Mouse (Mus musculus) MEL (cell line): ENCODE results near the gene Cfap299. TPM values are rescaled to one million over a fixed set of nuclear protein-coding genes. Genes with fewer than 3 reads are reported as not detected.

Experiments used
- DNase-seq: peaks from one replicate; pipeline ENCODE4 v3.0.0; 2011; ENCODE audit warnings: low read depth, low spot score
- H3K27ac ChIP-seq: 2 replicates; pipeline ENCODE4 v1.5.1; 2012; ENCODE audit warnings: low read depth, mild to moderate bottlenecking, control low read depth, low read length, moderate library complexity; ENCODE audit not compliant: control insufficient read depth
- H3K27me3 ChIP-seq, 2 experiments: fragments of 150-350 bp in 1 of 2; sonication (generic) in 1 of 2; 2 replicates each; pipeline ENCODE4 v1.6.1; 2012; ENCODE audit warnings: low read length in 2 of 2, mild to moderate bottlenecking in 2 of 2, improper control_type of control experiment in 1 of 2, moderate library complexity in 1 of 2; ENCODE audit not compliant: insufficient read depth in 2 of 2, control insufficient read depth in 1 of 2
- H3K36me3 ChIP-seq, 2 experiments: 2 replicates each; pipeline ENCODE4 v1.6.1; 2012 to 2014; ENCODE audit warnings: low read length in 2 of 2, improper control_type of control experiment in 1 of 2, inconsistent platforms in 1 of 2, mild to moderate bottlenecking in 1 of 2; ENCODE audit not compliant: insufficient read depth in 2 of 2, control insufficient read depth in 1 of 2
- H3K4me1 ChIP-seq, 2 experiments: fragments of 150-350 bp in 1 of 2; sonication (generic) in 1 of 2; 2 replicates each; pipeline ENCODE4 v1.6.1; 2012; ENCODE audit warnings: low read length in 2 of 2, improper control_type of control experiment in 1 of 2, mild to moderate bottlenecking in 1 of 2; ENCODE audit not compliant: insufficient read depth in 2 of 2, control insufficient read depth in 1 of 2
- H3K4me3 ChIP-seq, 2 experiments: fragments of 150-350 bp in 1 of 2; sonication (generic) in 1 of 2; 2 replicates each; pipeline ENCODE4 v1.5.1; 2012; ENCODE audit warnings: low read depth in 2 of 2, low read length in 2 of 2, mild to moderate bottlenecking in 2 of 2, moderate library complexity in 2 of 2, control low read depth in 1 of 2, improper control_type of control experiment in 1 of 2; ENCODE audit not compliant: control insufficient read depth in 1 of 2, insufficient read depth in 1 of 2
- H3K79me2 ChIP-seq: 2 replicates; pipeline ENCODE4 v1.6.1; 2012; ENCODE audit warnings: mild to moderate bottlenecking, low read length, moderate library complexity; ENCODE audit not compliant: control insufficient read depth, poor library complexity, insufficient read depth
- H3K9ac ChIP-seq: 2 replicates; pipeline ENCODE4 v1.6.1; 2012; ENCODE audit warnings: low read depth, mild to moderate bottlenecking, control low read depth, low read length, moderate library complexity; ENCODE audit not compliant: control insufficient read depth, poor library complexity, severe bottlenecking
- H3K9me3 ChIP-seq: fragments of 150-350 bp; sonication (generic); replicated peaks from 2 replicates; pipeline ENCODE4 v1.6.1; 2012; ENCODE audit warnings: mild to moderate bottlenecking, low read length, improper control_type of control experiment, moderate library complexity; ENCODE audit not compliant: insufficient read depth
- BHLHE40 ChIP-seq: IDR thresholded peaks from 2 replicates; pipeline ENCODE4 v1.6.1; 2012; ENCODE audit warnings: low read depth, mild to moderate bottlenecking, inconsistent platforms, low read length, improper control_type of control experiment, borderline replicate concordance
- CHD1 ChIP-seq: IDR thresholded peaks from 2 replicates; pipeline ENCODE4 v1.6.1; 2012; ENCODE audit warnings: low read depth, mild to moderate bottlenecking, inconsistent platforms, low read length, improper control_type of control experiment
- CHD2 ChIP-seq: IDR thresholded peaks from 2 replicates; pipeline ENCODE4 v1.6.1; 2011; ENCODE audit warnings: low read length, improper control_type of control experiment
- E2F4 ChIP-seq: IDR thresholded peaks from 2 replicates; pipeline ENCODE4 v1.6.1; 2011; ENCODE audit warnings: low read depth, low read length, improper control_type of control experiment, borderline replicate concordance
- HCFC1 ChIP-seq: IDR thresholded peaks from 2 replicates; pipeline ENCODE4 v1.6.1; 2012; ENCODE audit warnings: low read depth, mild to moderate bottlenecking, inconsistent platforms, low read length, improper control_type of control experiment, moderate library complexity
- JUND ChIP-seq: IDR thresholded peaks from 2 replicates; pipeline ENCODE4 v1.6.1; 2011; ENCODE audit warnings: low read depth, mild to moderate bottlenecking, improper control_type of control experiment, low read length
- MAFK ChIP-seq: IDR thresholded peaks from 2 replicates; pipeline ENCODE4 v1.6.1; 2011; ENCODE audit warnings: low read depth, mild to moderate bottlenecking, low read length, improper control_type of control experiment, borderline replicate concordance
- MAZ ChIP-seq: IDR thresholded peaks from 2 replicates; pipeline ENCODE4 v1.6.1; 2012; ENCODE audit warnings: low read depth, mild to moderate bottlenecking, inconsistent platforms, low read length, improper control_type of control experiment
- MXI1 ChIP-seq: IDR thresholded peaks from 2 replicates; pipeline ENCODE4 v1.6.1; 2011; ENCODE audit warnings: mild to moderate bottlenecking, low read depth, low read length, improper control_type of control experiment
- MYC ChIP-seq: IDR thresholded peaks from 2 replicates; pipeline ENCODE4 v1.6.1; 2011; ENCODE audit warnings: low read depth, mild to moderate bottlenecking, low read length, improper control_type of control experiment, moderate library complexity
- NELFE ChIP-seq: IDR thresholded peaks from 2 replicates; pipeline ENCODE4 v1.6.1; 2011; ENCODE audit warnings: low read depth, low read length, improper control_type of control experiment
- POLR2AphosphoS5 ChIP-seq: IDR thresholded peaks from 2 replicates; pipeline ENCODE4 v1.6.1; 2012; ENCODE audit warnings: low read depth, borderline replicate concordance, mild to moderate bottlenecking, inconsistent platforms, low read length, moderate library complexity, mixed read lengths
- RCOR1 ChIP-seq: IDR thresholded peaks from 2 replicates; pipeline ENCODE4 v1.6.1; 2012; ENCODE audit warnings: low read depth, mild to moderate bottlenecking, inconsistent platforms, low read length, improper control_type of control experiment
- SIN3A ChIP-seq: IDR thresholded peaks from 2 replicates; pipeline ENCODE4 v1.6.1; 2012; ENCODE audit warnings: low read length, improper control_type of control experiment, inconsistent platforms
- TCF12 ChIP-seq: IDR thresholded peaks from 2 replicates; pipeline ENCODE4 v1.6.1; 2014; ENCODE audit warnings: low read depth, mild to moderate bottlenecking, inconsistent platforms, low read length, improper control_type of control experiment, moderate library complexity
- USF2 ChIP-seq, 2 experiments: IDR thresholded peaks; 2 replicates each; pipeline ENCODE4 v1.6.1; 2011 to 2012; ENCODE audit warnings: improper control_type of control experiment in 2 of 2, low read length in 2 of 2, borderline replicate concordance in 1 of 2, inconsistent platforms in 1 of 2, low read depth in 1 of 2, mild to moderate bottlenecking in 1 of 2; ENCODE audit not compliant: insufficient read depth in 1 of 2
- ZNF384 ChIP-seq: IDR thresholded peaks from 2 replicates; pipeline ENCODE4 v1.6.1; 2012; ENCODE audit warnings: low read depth, mild to moderate bottlenecking, inconsistent platforms, low read length, improper control_type of control experiment
- polyA plus RNA-seq, 2 experiments: library from polyadenylated mRNA; stranded (reverse) in 1 of 2; unstranded in 1 of 2; fragments of >175 nt in 1 of 2; fragments of >200 nt in 1 of 2; gene quantifications; 2 replicates each; pipeline versions ENCODE4 v1.2.1 to v1.2.4; 2012; ENCODE audit warnings: low replicate concordance in 2 of 2, low read depth in 1 of 2; ENCODE audit not compliant: insufficient read length in 2 of 2, insufficient read depth in 1 of 2, missing spikeins in 1 of 2
- total RNA-seq: library from RNA; depleted of rRNA; stranded (reverse); fragments of 300-350 nt; gene quantifications from 2 replicates; pipeline ENCODE4 v1.2.3, GENCODE M21; 2012; rRNA removed

The Cfap299 gene
- total and polyA plus RNA-seq, 3 experiments, result not detected

DNA sequence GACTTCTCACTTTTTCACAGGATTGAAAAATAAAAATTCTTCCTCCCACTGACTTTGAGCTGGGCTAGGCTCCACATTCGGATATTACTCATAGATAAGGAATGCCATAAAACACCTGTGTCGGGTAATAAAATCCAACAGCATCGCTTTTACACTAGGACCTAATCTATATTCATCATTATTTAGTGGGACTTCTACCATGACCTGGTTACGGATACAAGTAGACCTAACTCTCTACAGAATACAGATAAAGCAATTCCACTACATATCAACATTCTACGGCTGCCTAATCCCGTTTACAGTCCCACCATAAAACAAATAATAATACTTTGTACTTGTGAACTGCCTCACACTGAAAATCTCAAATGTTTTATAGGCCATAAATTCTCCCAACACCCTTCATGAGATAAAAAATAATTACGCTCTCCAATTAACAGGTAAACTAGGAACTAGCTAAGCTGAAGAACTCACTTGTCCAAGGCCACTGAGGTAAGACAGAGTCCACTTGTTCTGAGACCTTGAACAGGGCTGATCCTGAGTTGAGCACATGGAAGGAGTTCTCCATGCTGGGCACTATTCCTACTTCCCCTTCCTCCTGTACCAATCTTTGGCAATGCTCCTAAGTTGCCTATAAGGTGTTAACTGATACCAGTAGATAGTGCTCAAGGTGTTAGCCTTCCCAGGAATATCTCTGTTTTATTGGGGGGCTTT, 513.7 kb downstream of the Cfap299 start:
- Histone ChIP-seq H3K79me2 (no peaks in the 10 kb centered on the region), H3K4me1 (no peaks in the 10 kb centered on the region), H3K36me3 (no peaks in the 10 kb centered on the region), H3K27me3 (no peaks in the 10 kb centered on the region), H3K9me3 (no peaks in the 10 kb centered on the region), H3K27ac (no peak overlapping the region), H3K9ac (no peak overlapping the region), H3K4me3 (no peak overlapping the region)
- TF ChIP-seq MAZ (no peak), USF2 (IDR thresholded peaks at IDR 0.05; ENCODE audit: borderline replicate concordance in 1 of 2, insufficient read depth in 1 of 2, low read depth in 1 of 2, low read length in 2 of 2) (no peak), CHD1 (no peak), TCF12 (no peak)
- DNase-seq, result no peak

DNA sequence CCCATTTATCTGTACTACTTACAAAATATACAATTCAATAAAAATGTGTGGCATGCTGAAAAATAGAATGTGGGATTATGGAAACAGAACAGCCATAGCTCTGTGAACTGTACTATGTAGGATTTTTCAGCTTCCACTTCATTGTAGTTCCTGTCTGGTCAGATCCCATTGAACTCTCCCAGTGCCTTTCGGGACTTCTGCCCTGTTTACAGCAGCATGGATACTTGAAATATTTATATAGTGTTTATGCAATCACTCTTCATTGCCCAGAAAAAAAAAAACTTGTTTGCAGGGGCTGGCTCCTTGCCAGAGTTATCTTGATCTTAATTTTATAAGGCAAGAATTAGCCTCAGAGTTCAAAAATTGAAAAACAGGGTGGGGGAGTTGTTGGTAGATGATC, 515.6 kb downstream of the Cfap299 start:
- Histone ChIP-seq H3K4me3 (no peak overlapping the region), H3K4me1 (no peaks in the 10 kb centered on the region), H3K27me3 (no peaks in the 10 kb centered on the region), H3K9me3 (no peaks in the 10 kb centered on the region), H3K36me3 (no peaks in the 10 kb centered on the region), H3K27ac (no peak overlapping the region), H3K9ac (no peak overlapping the region), H3K79me2 (no peaks in the 10 kb centered on the region)
- DNase-seq, result no peak
- no peak for TF ChIP-seq MYC
- no peak for TF ChIP-seq MXI1
- TF ChIP-seq E2F4, result no peak
- no peak for TF ChIP-seq CHD1
- no peak for TF ChIP-seq MAFK
- no peak for TF ChIP-seq BHLHE40
- TF ChIP-seq ZNF384, result no peak
- no peak for TF ChIP-seq SIN3A
- TF ChIP-seq CHD2, result no peak
- no peak for TF ChIP-seq NELFE
- no peak for TF ChIP-seq TCF12
- TF ChIP-seq POLR2AphosphoS5, result no peak
- TF ChIP-seq RCOR1, result no peak
- TF ChIP-seq JUND, result no peak
- TF ChIP-seq HCFC1, result no peak

Other genes with a start within 250 kb of the Cfap299 start
- gene Prdm8, start 162.1 kb upstream of the Cfap299 start, total RNA-seq, result not detected in 2 replicates
- gene Prdm8, start 162.1 kb upstream of the Cfap299 start, polyA plus RNA-seq, result not detected
- not detected in 2 replicates for gene Fgf5, start 75.1 kb upstream of the Cfap299 start, total RNA-seq
- gene Fgf5, start 75.1 kb upstream of the Cfap299 start, polyA plus RNA-seq, result not detected
- gene Gm11111, start 223.4 kb downstream of the Cfap299 start, total RNA-seq, result not detected in 2 replicates
- not detected for gene Gm11111, start 223.4 kb downstream of the Cfap299 start, polyA plus RNA-seq